Mouse (Mus musculus): ENCODE data around the gene Abcc1. TPM values are rescaled to one million over a fixed set of nuclear protein-coding genes. Genes with fewer than 3 reads are reported as not detected.

Abcc1 gene
- polyA plus RNA-seq, 1 experiment, result 5.1 TPM

DNA sequence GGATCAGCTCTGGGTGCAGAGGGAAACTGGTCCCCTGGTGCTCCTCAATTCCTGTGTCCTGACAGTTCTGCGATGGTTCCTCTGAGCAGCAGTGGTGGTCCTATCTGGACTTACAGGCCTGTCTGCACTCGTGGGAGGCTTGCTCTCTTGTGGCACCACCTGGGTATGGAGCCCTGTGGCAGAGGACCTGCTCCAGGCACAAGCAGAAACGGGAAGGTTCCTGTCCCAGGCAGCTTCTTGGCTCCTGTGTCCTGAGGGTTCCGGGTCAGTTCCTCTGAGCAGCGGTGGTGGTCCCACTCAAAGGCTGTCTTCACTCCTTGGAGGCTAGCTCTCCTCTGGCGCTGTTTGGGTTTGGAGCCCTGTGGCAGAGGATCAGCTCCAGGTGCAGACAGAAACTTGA, 68.0 kb downstream of the Abcc1 start:
- Histone ChIP-seq H3K4me1 (peaks cover 24% of the 10 kb centered on the region), H3K27me3 (replicated peaks) (no peaks in the 10 kb centered on the region), H3K36me3 (replicated peaks; ENCODE audit: low read length) (peaks cover 81% of the 10 kb centered on the region), H3K4me3 (replicated peaks) (no peak overlapping the region), H3K9me3 (no peaks in the 10 kb centered on the region)
- TF ChIP-seq FLI1 (IDR thresholded peaks at IDR 0.05; ENCODE audit: low read length) (no peak), GATA1 (IDR thresholded peaks at IDR 0.05; ENCODE audit: borderline replicate concordance, low read length) (no peak)

GRCm38 (mm10) chr16:14432996-14433395, 71.6 kb downstream of the Abcc1 start:
- H3K4me1 ChIP-seq, result peaks cover 53% of the 10 kb centered on the region
- TF ChIP-seq FLI1 (IDR thresholded peaks at IDR 0.05; ENCODE audit: low read length) (no peak), GATA1 (IDR thresholded peaks at IDR 0.05; ENCODE audit: borderline replicate concordance, low read length) (no peak)
- no peak overlapping the region for H3K4me3 ChIP-seq (replicated peaks)
- H3K9me3 ChIP-seq, result no peaks in the 10 kb centered on the region
- no peaks in the 10 kb centered on the region for H3K27me3 ChIP-seq (replicated peaks)
- peaks cover 98% of the 10 kb centered on the region for H3K36me3 ChIP-seq (replicated peaks; ENCODE audit: low read length)

GRCm38 (mm10) chr16:14435526-14435925, 74.2 kb downstream of the Abcc1 start:
- no peak overlapping the region for H3K4me3 ChIP-seq (replicated peaks)
- H3K4me1 ChIP-seq, result peaks cover 71% of the 10 kb centered on the region
- no peaks in the 10 kb centered on the region for H3K27me3 ChIP-seq (replicated peaks)
- no peaks in the 10 kb centered on the region for H3K9me3 ChIP-seq
- TF ChIP-seq GATA1 (IDR thresholded peaks at IDR 0.05; ENCODE audit: borderline replicate concordance, low read length), result no peak
- TF ChIP-seq FLI1 (IDR thresholded peaks at IDR 0.05; ENCODE audit: low read length), result no peak
- H3K36me3 ChIP-seq (replicated peaks; ENCODE audit: low read length), result peaks cover 100% of the 10 kb centered on the region

DNA sequence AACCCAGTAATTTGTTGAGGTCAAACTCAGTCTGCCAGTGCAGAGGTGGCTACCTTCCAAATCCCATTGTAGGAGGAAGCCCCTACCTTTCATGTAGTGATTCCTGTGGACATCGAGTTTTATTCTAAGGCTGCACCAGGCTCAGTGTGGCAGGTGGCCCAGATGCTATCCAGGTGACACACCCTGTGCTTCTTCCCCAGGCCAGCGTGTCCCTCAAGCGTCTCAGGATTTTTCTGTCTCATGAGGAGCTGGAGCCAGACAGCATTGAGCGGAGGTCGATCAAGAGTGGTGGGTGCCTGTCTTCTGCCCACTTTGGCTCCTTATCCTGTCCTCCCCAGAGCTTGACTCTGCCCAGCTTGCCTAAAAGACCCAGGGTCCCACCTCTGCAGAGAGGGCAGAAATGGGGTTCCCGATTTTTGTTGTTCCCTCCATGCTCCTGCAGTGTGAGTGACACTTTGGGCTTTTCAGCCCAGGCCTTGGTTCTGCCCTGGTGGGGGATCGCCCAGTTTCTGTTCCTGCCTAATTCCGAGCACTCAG, 76.2 kb downstream of the Abcc1 start:
- TF ChIP-seq FLI1 (IDR thresholded peaks at IDR 0.05; ENCODE audit: low read length) (no peak), GATA1 (IDR thresholded peaks at IDR 0.05; ENCODE audit: borderline replicate concordance, low read length) (no peak)
- Histone ChIP-seq H3K4me3 (replicated peaks) (no peak overlapping the region), H3K36me3 (replicated peaks; ENCODE audit: low read length) (peaks cover 89% of the 10 kb centered on the region)

GRCm38 (mm10) chr16:14438561-14438960, 77.2 kb downstream of the Abcc1 start:
- Histone ChIP-seq H3K36me3 (replicated peaks; ENCODE audit: low read length) (peaks cover 89% of the 10 kb centered on the region), H3K4me3 (replicated peaks) (no peak overlapping the region), H3K27me3 (replicated peaks) (no peaks in the 10 kb centered on the region), H3K9me3 (no peaks in the 10 kb centered on the region), H3K4me1 (peaks cover 62% of the 10 kb centered on the region)
- TF ChIP-seq FLI1 (IDR thresholded peaks at IDR 0.05; ENCODE audit: low read length) (no peak), GATA1 (IDR thresholded peaks at IDR 0.05; ENCODE audit: borderline replicate concordance, low read length) (no peak)

More for the DNA sequence above, 76.2 kb downstream of the Abcc1 start:
- H3K27me3 ChIP-seq (replicated peaks), result no peaks in the 10 kb centered on the region
- H3K9me3 ChIP-seq, result no peaks in the 10 kb centered on the region
- H3K4me1 ChIP-seq, result peaks cover 62% of the 10 kb centered on the region

DNA sequence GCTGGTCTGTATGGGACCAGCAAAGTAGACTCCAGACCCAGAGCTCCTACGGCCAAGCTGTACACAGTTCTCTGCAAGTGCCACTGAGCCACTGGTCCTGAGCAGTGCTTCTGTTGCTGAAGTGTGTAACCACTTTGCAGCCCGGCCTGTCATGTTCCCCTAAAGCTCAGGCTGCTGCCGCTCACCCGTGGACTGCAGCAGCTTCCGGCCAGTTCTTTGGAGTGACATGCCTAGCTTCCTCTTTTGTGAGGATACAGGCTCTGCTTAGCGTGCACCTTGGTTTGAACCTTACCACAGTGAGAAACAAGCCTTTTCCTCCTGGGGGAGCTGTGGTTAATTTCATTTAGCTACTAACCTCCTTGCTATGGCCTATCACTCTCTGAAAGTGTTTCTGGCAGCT, 77.7 kb downstream of the Abcc1 start:
- H3K9me3 ChIP-seq, result no peaks in the 10 kb centered on the region
- no peaks in the 10 kb centered on the region for H3K27me3 ChIP-seq (replicated peaks)
- no peak overlapping the region for H3K4me3 ChIP-seq (replicated peaks)
- TF ChIP-seq GATA1 (IDR thresholded peaks at IDR 0.05; ENCODE audit: borderline replicate concordance, low read length) (no peak), FLI1 (IDR thresholded peaks at IDR 0.05; ENCODE audit: low read length) (no peak)
- peaks cover 65% of the 10 kb centered on the region for H3K4me1 ChIP-seq
- peaks cover 89% of the 10 kb centered on the region for H3K36me3 ChIP-seq (replicated peaks; ENCODE audit: low read length)

DNA sequence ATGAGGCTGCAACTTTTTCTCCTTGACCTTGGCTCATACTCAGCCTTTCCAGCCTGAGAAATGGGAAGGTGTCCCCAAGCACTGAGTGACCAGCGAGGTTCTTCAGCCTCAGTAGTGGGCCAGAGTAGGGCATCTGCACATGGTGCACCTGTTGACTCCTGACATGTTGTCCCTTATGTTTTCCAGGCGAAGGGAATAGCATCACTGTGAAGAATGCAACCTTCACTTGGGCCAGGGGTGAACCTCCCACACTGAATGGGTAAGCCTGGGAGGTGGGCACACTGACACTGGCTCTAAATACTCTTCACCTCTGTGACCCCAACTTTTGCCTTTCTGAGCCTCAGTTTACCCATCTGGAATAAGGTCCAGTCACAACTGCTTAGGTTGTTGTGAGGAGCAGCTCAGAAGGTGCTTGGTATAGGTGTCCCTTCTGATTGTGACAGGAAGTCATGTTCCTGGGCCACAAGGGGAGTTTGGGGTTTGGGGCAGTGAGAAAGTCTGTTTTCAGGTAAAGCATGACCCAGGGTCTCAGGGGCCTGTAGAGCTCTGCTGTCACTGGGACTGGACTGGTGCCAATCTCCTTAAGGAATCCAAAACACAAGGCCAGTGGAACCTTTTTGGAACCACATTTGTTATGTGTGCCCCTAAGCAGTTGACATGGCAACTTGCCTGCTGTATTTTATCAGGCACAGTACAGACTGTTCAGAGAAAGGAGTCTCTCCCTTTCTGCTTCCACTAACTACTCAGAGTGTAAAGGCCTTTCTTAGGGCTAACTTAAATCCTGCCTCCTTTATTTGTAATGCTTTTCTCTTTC, 78.7 kb downstream of the Abcc1 start:
- Histone ChIP-seq H3K4me1 (peaks cover 62% of the 10 kb centered on the region), H3K27me3 (replicated peaks) (no peaks in the 10 kb centered on the region), H3K36me3 (replicated peaks; ENCODE audit: low read length) (peaks cover 89% of the 10 kb centered on the region), H3K9me3 (no peaks in the 10 kb centered on the region), H3K4me3 (replicated peaks) (no peak overlapping the region)
- no peak for TF ChIP-seq FLI1 (IDR thresholded peaks at IDR 0.05; ENCODE audit: low read length)
- no peak for TF ChIP-seq GATA1 (IDR thresholded peaks at IDR 0.05; ENCODE audit: borderline replicate concordance, low read length)

DNA sequence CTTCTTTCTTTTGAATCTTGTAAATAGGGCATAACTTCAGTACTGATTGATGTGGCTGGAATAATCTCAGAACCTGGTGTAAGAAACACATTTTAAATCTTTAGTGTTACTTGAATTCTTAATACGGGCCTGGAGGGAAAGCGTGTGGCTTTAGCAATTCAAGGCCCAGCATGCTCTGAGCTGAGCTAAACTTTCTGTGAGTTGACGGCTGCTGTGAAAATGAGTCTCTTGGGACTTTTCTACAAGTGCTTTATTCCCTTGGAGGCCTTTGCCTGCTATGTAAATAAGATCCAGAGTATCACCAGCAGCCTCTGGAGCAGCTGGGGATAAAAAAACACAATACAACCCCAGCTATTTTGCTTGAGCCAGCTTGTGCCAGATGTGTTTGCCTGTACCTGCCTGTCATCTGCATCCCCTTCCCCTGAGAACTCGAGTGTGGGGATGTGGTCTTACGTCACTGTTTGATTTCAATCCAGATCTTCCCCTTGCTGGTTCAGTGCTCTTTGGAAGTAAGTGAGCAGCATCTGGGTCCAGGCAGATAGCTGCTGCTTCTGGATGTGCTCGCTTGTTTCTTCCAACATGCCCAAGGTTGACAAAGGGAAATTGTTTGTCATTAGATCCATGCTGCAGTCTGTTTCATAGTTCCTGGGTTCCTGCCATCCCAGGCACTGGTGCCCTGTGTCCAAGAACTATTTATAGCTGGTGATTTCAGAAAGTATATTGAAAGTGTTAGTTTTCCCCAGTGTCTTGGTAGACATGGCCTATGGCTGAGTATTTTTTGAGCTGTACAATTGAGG, 82.9 kb downstream of the Abcc1 start:
- Histone ChIP-seq H3K4me1 (peaks cover 46% of the 10 kb centered on the region), H3K27me3 (replicated peaks) (no peaks in the 10 kb centered on the region), H3K36me3 (replicated peaks; ENCODE audit: low read length) (peaks cover 89% of the 10 kb centered on the region), H3K4me3 (replicated peaks) (no peak overlapping the region), H3K9me3 (no peaks in the 10 kb centered on the region)
- TF ChIP-seq GATA1 (IDR thresholded peaks at IDR 0.05; ENCODE audit: borderline replicate concordance, low read length), result no peak

DNA sequence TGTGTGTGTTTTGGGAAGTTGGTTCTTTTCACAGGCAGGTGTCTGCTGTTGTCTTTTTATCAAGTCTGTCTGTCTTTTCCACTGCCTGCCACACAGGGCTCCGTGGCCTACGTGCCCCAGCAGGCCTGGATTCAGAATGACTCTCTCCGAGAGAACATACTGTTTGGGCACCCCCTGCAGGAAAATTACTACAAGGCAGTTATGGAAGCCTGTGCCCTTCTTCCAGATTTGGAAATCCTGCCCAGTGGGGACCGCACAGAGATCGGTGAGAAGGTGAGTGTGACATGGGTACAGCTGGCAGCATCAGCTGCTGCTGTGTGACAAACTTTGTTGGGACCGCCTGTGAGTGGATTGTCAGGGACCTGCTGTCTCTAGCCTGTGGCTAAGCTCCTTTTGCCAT, 83.8 kb downstream of the Abcc1 start:
- Histone ChIP-seq H3K9me3 (no peaks in the 10 kb centered on the region), H3K36me3 (replicated peaks; ENCODE audit: low read length) (peaks cover 89% of the 10 kb centered on the region), H3K27me3 (replicated peaks) (no peaks in the 10 kb centered on the region), H3K4me1 (peaks cover 46% of the 10 kb centered on the region), H3K4me3 (replicated peaks) (no peak overlapping the region)
- no peak for TF ChIP-seq FLI1 (IDR thresholded peaks at IDR 0.05; ENCODE audit: low read length)

GRCm38 (mm10) chr16:14447366-14447765, 86.0 kb downstream of the Abcc1 start:
- no peaks in the 10 kb centered on the region for H3K9me3 ChIP-seq
- no peak overlapping the region for H3K4me3 ChIP-seq (replicated peaks)
- peaks cover 63% of the 10 kb centered on the region for H3K4me1 ChIP-seq
- peaks cover 98% of the 10 kb centered on the region for H3K36me3 ChIP-seq (replicated peaks; ENCODE audit: low read length)
- no peaks in the 10 kb centered on the region for H3K27me3 ChIP-seq (replicated peaks)
- no peak for TF ChIP-seq FLI1 (IDR thresholded peaks at IDR 0.05; ENCODE audit: low read length)
- no peak for TF ChIP-seq GATA1 (IDR thresholded peaks at IDR 0.05; ENCODE audit: borderline replicate concordance, low read length)

All from megakaryocyte, embryonic 14.5 days (primary cell).